Mouse (Mus musculus) forebrain, postnatal 0 days (tissue): ENCODE data around the gene Gna13. TPM values are rescaled to one million over a fixed set of nuclear protein-coding genes. Genes with fewer than 3 reads are reported as not detected.
"Not testable (repeated sequence)": the region's sequence is repeated elsewhere in the genome, so short reads cannot be mapped to it uniquely, and the experiment has no call there.

Experiments
- ATAC-seq: fragments of 200-750 bp; cut with Nextera tagmentation; 2 replicates; pipeline ENCODE4 v1.8.0; 2017; ENCODE audit warnings: mild to moderate bottlenecking, moderate library complexity
- DNase-seq: peaks from one replicate; pipeline ENCODE4 v3.0.0-alpha.2; 2015
- H3K27ac ChIP-seq: fragments of 300-500 bp; sonication (generic); 2 replicates; pipeline ENCODE4 v1.5.1; 2014; ENCODE audit warnings: low read depth, mild to moderate bottlenecking, antibody characterized with exemption, low read length, moderate library complexity, mixed read lengths
- H3K27me3 ChIP-seq: fragments of 300-500 bp; sonication (generic); 2 replicates; pipeline ENCODE4 v1.6.1; 2014; ENCODE audit warnings: mild to moderate bottlenecking, low read length, mixed read lengths; ENCODE audit not compliant: insufficient read depth
- H3K36me3 ChIP-seq: fragments of 300-500 bp; sonication (generic); 2 replicates; pipeline ENCODE4 v1.6.1; 2014; ENCODE audit warnings: mild to moderate bottlenecking, moderate library complexity; ENCODE audit not compliant: insufficient read depth
- H3K4me1 ChIP-seq: fragments of 300-500 bp; sonication (generic); 2 replicates; pipeline ENCODE4 v1.6.1; 2014; ENCODE audit warnings: antibody characterized with exemption; ENCODE audit not compliant: insufficient read depth
- H3K4me2 ChIP-seq: fragments of 300-500 bp; sonication (generic); 2 replicates; pipeline ENCODE4 v1.6.1; 2014; ENCODE audit warnings: low read depth, mild to moderate bottlenecking, moderate library complexity
- H3K4me3 ChIP-seq: fragments of 300-500 bp; sonication (generic); 2 replicates; pipeline ENCODE4 v1.5.1; 2014; ENCODE audit warnings: low read depth, low read length, mixed read lengths
- H3K9ac ChIP-seq: fragments of 300-500 bp; sonication (generic); 2 replicates; pipeline ENCODE4 v1.6.1; 2014; ENCODE audit warnings: mild to moderate bottlenecking
- H3K9me3 ChIP-seq: fragments of 300-500 bp; sonication (generic); 2 replicates; pipeline ENCODE4 v1.6.1; 2016; ENCODE audit warnings: low read length
- CTCF ChIP-seq: sonication (generic); IDR thresholded peaks from 2 replicates; pipeline ENCODE4 v1.5.1; 2016; ENCODE audit warnings: antibody characterized with exemption, control low read depth, low read depth
- WGBS: fragments of 180-500 bp; shearing (Covaris S2); extraction: QIAGEN DNeasy Blood & Tissue Kit; methylation state at CpG from one replicate; pipeline ENCODE4 v1.1.7; 2014; 5-methylcytosine and 5-hydroxymethylcytosine counted together
- polyA plus RNA-seq: library from polyadenylated mRNA; unstranded; fragments of >200 nt; fragmentation: Nextera tagmentation; extraction: Ambion mirVana; gene quantifications from 2 replicates; pipeline ENCODE4 v1.2.1, GENCODE M21; 2015
- total RNA-seq: library from RNA; depleted of rRNA; stranded (reverse); fragments of >200 nt; gene quantifications from 2 replicates; pipeline ENCODE4 v1.2.3, GENCODE M21; 2014

Gene Gna13
- total and polyA plus RNA-seq, 2 experiments from 2014 or later: 30.4 to 52.2 TPM

DNA sequence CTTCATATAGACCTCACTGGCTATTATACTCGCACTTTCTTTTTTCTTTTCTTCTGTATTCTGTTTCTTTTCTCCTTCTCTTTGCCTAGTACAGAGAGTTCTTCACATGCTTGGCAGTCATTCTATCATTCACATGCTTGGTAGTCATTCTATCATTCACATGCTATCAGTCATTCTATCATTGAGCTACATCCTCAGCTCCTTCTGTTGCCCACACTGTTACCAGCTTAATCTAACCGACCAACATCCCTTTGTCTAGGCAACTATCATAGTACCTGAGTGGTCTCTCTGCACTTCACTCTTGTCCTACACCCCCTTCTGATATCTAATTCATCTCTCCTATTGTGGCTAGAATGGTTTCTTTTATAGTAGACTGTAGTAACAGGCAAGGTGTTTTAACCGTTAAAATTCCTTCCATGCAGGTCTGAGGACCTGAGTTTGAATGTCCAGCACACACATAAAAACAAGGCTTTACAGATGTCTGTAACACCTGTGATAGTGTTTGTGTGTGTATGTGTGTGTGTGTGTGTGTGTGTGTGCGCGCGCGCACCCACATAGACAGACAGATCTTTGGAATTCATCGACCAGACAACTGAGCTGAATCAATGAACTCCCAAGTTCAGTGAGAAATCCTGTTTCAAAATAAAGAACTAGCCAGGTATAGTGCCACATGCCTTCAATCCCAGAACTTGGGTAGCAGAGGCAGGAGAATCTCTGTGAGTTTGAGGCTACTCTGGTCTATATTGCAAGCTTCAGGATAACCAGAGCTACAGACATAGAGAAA, 23.3 kb upstream of the Gna13 start:
- WGBS: 94% methylated on average over 8 of the region's 8 CpGs
- no peaks in the 10 kb centered on the region for H3K4me1 ChIP-seq
- H3K9ac ChIP-seq: no peak overlapping the region
- no peaks in the 10 kb centered on the region for H3K36me3 ChIP-seq
- no peak overlapping the region for H3K4me3 ChIP-seq
- ATAC-seq (no peak), DNase-seq (no peak)
- no peaks in the 10 kb centered on the region for H3K27me3 ChIP-seq
- H3K27ac ChIP-seq: no peak overlapping the region
- H3K9me3 ChIP-seq: no peaks in the 10 kb centered on the region
- TF ChIP-seq CTCF: no peak
- no peak overlapping the region for H3K4me2 ChIP-seq

DNA sequence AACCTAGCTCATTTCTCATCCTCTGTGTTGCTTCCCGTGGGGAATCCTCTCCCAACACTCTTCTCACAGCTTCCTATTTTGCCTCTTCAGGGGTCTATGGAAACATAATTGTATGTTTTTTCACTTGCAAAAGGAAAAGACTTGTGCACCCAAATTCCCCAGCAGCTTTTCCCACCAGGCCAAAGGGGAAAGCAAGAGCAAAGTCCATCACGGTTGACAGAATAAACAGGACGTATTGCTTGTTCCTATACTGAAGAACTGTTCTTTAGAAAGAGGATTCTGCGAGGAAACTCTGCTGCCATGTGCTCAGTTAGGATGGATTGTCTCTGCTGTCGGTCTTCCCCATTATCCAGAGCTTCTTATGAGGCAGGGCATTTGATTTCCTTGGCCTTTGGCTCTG, 22.1 kb upstream of the Gna13 start:
- no peak for TF ChIP-seq CTCF
- H3K4me2 ChIP-seq: no peak overlapping the region
- DNase-seq: no peak
- ATAC-seq: no peak
- H3K9ac ChIP-seq: no peak overlapping the region
- H3K9me3 ChIP-seq: no peaks in the 10 kb centered on the region
- no peaks in the 10 kb centered on the region for H3K27me3 ChIP-seq
- H3K4me3 ChIP-seq: no peak overlapping the region
- H3K36me3 ChIP-seq: no peaks in the 10 kb centered on the region
- H3K4me1 ChIP-seq: no peaks in the 10 kb centered on the region
- 83% methylated on average over 5 of the region's 5 CpGs for WGBS
- no peak overlapping the region for H3K27ac ChIP-seq

DNA sequence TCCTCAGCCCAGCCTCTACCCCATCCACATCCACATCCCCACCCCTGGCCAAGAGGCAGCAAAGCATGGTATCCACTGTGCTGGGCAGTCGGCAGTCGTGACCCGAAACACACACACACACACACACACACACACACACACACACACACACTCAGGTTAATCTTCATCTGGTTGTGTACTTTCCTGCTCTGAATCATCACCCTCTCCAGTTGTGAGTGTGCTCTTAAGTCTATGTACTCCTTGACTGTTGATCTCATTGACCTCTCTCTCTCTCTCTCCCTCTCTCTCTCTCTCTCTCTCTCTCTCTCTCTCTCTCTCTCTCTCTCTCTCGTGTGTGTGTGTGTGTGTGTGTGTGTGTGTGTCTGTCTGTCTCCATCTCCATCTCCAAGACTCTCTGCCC, 20.0 kb upstream of the Gna13 start:
- H3K9me3 ChIP-seq, H3K4me2 ChIP-seq, H3K27ac ChIP-seq, H3K27me3 ChIP-seq, H3K4me1 ChIP-seq, ATAC-seq, H3K4me3 ChIP-seq, DNase-seq, H3K9ac ChIP-seq, H3K36me3 ChIP-seq: not testable (repeated sequence)
- WGBS: 94% methylated on average over 3 of the region's 4 CpGs

DNA sequence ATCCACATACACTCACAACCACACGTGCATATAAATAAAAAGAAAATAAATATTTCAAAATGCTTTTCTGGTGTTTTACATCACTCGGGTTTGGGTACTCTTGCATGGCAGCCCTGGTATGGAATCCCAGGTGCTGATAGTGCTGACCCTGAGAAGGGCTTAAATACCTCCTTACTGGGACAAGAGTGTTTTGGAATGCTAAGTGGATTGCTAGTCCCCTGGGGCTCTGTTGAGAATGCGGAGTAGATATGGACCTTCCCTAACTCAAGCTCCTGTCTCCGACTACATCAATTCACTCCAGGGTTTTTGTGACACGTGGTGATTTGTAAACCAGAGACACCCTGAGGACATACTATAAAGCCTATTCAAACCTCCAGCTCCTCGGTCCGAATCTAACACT, 19.1 kb upstream of the Gna13 start:
- no peak for TF ChIP-seq CTCF

DNA sequence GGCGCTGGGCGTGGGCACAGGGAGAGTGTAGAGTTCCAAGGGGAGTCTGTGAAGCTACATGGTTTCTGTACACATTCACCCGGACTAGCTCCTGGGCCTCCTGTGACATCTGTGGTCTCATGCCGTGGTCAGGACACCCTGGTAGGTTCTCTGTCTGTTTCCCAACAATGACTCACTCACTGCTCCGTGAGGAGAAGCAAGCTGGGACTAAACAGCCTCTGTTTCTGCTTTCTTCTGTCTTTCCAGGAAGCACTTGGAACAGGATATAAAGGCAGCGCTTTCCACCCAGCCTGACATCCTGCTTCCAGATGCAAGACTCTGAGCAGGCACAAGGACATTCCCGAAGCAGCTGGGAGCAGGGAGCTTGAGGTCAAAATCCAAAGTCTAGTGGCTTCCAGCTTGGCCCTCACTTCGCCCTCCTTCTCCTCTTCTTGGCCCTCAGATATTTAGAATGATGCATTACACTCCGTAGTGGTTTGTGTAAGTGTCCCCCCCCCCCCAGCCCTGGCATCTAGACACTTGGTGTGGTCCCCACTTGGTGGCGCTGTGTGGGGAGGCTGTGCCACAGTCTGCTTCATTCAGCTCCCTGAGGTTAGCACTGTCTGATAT, 18.5 kb upstream of the Gna13 start:
- peak; percentile 53 for TF ChIP-seq CTCF
- Histone ChIP-seq H3K4me3 (no peak overlapping the region), H3K9me3 (no peaks in the 10 kb centered on the region), H3K27me3 (no peaks in the 10 kb centered on the region), H3K27ac (peak overlapping the region; percentile 16; the same call in 1 of the 2 replicates), H3K36me3 (no peaks in the 10 kb centered on the region), H3K4me1 (peaks cover 5% of the 10 kb centered on the region), H3K4me2 (no peak overlapping the region), H3K9ac (no peak overlapping the region)
- WGBS: 35% methylated on average over 10 of the region's 10 CpGs
- DNase-seq: peak; percentile 38
- 0 out of 2 replicates have a peak, but pooled peaks have one; percentile 36 for ATAC-seq

More for the DNA sequence above, 19.1 kb upstream of the Gna13 start:
- H3K4me2 ChIP-seq: no peak overlapping the region
- H3K27ac ChIP-seq: peak overlapping the region; percentile 16; the same call in 1 of the 2 replicates
- ATAC-seq (no peak), DNase-seq (no peak)
- no peaks in the 10 kb centered on the region for H3K9me3 ChIP-seq
- H3K27me3 ChIP-seq: no peaks in the 10 kb centered on the region
- no peak overlapping the region for H3K9ac ChIP-seq
- WGBS: 35% methylated on average over 7 of the region's 7 CpGs
- H3K36me3 ChIP-seq: no peaks in the 10 kb centered on the region
- no peak overlapping the region for H3K4me3 ChIP-seq
- peaks cover 5% of the 10 kb centered on the region for H3K4me1 ChIP-seq

DNA sequence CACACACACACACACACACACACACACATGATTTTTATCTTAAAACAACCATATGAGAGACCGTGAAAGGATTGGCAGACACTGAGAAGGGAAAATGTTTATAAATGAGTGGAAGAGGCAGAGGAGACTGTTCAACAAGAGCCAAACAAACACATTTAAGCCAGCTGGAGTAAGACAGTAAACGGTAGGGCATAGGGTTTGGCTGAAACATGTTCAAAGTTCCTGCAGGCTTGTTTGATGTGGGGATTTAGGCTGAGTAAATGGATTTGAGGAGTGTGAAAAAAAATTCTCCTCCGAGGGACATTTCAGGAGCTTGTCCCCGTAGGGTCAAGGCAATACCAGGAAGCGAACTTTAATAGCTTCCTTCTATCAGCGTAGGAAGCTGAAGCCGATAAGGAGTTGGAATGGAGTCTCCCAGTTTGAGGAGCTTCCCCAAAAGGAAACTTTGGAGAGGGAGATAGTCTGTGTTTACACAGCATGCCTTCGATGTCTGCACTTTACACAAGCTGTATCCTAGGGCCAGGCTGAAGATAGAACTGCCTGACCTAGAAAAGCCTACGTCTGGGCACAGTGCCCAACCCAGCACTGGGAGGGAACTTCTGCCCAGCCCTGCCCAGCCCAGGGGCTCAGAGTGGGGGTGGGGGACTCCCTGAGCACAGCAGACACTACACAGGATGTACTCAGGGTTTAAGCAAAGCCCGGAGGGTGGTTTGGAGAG, 15.2 kb upstream of the Gna13 start:
- 0 out of 2 replicates have a peak overlapping the region, but pooled peaks have one; percentile 21 for H3K27ac ChIP-seq
- H3K9me3 ChIP-seq: no peaks in the 10 kb centered on the region
- peak; percentile 71 for DNase-seq
- 44% methylated on average over 10 of the region's 10 CpGs for WGBS
- H3K4me3 ChIP-seq: no peak overlapping the region
- ATAC-seq: peak; percentile 87
- H3K36me3 ChIP-seq: no peaks in the 10 kb centered on the region
- TF ChIP-seq CTCF: no peak
- H3K9ac ChIP-seq: no peak overlapping the region
- H3K27me3 ChIP-seq: no peaks in the 10 kb centered on the region
- H3K4me1 ChIP-seq: peaks cover 5% of the 10 kb centered on the region
- no peak overlapping the region for H3K4me2 ChIP-seq

DNA sequence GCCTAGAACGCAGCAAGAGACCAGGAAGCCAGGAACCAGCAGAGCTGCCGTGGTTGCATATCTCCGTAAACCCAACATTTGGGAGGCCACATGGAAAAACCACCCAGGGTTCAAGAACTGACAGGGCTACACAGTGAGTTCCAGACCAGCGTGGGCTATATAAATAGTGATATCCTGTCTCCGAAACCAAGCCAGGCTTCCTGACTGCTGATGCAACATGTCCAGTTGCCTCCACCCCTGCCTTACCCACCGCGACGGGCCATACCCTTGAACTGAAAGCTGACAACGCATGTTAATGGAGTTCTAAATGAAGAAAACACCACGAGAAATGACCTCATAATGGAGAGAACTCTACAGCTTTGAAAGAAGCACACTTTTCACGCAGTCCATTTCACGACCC, 14.2 kb upstream of the Gna13 start:
- TF ChIP-seq CTCF: no peak
- ATAC-seq (no peak), DNase-seq (no peak)
- Histone ChIP-seq H3K27ac (no peak overlapping the region), H3K9ac (no peak overlapping the region), H3K27me3 (no peaks in the 10 kb centered on the region), H3K4me3 (no peak overlapping the region), H3K9me3 (no peaks in the 10 kb centered on the region), H3K4me1 (peaks cover 5% of the 10 kb centered on the region), H3K4me2 (no peak overlapping the region), H3K36me3 (no peaks in the 10 kb centered on the region)
- WGBS: 71% methylated on average over 12 of the region's 12 CpGs
